Mouse (Mus musculus) cerebellum, adult (tissue): ENCODE measurements around the gene Eif4g3.

Source experiments
- ATAC-seq: cut with Nextera tagmentation; 2 replicates; pipeline ENCODE4 v1.9.2; 2017; ENCODE audit warnings: mild to moderate bottlenecking, moderate library complexity, mixed read lengths; ENCODE audit not compliant: insufficient number of reproducible peaks, low FRiP score, low TSS enrichment

Eif4g3 gene

GRCm38 (mm10) chr4:138020231-138020630 is 27.4 kb downstream of the Eif4g3 start:
- no peak for ATAC-seq

GRCm38 (mm10) chr4:138021651-138022050 is 28.8 kb downstream of the Eif4g3 start:
- no peak for ATAC-seq

DNA sequence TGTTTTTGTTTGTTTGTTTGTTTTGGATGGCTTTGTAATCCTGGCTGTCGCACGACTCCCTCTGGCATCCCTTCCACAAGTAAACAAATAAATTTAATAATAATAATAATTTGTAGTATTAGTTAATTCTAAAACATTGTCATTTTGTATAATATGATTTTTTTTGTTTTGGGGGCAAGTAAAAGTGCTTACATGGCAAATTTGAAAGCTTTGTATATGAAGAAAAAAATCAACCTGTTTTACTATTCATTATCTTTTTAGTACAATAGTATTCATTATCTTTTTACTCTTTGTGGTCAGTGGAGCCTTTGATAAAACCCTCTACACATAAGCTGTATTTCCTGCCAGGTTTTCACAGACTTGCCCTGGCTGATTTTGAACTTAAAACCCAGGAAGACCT is 29.9 kb downstream of the Eif4g3 start:
- no peak for ATAC-seq

- ATAC-seq, result no peak
These were observed 30.7 kb downstream of the Eif4g3 start for GRCm38 (mm10) chr4:138023403-138024100.

- no peak for ATAC-seq
These were observed 36.3 kb downstream of the Eif4g3 start for GRCm38 (mm10) chr4:138029168-138029567.

- no peak for ATAC-seq
These were observed 39.0 kb downstream of the Eif4g3 start for GRCm38 (mm10) chr4:138031828-138032227.

GRCm38 (mm10) chr4:138033871-138034270 is 41.0 kb downstream of the Eif4g3 start:
- ATAC-seq, result no peak

- ATAC-seq, result no peak
These were observed 42.8 kb downstream of the Eif4g3 start for GRCm38 (mm10) chr4:138035435-138036120.

- ATAC-seq, result no peak
These were observed 44.3 kb downstream of the Eif4g3 start for GRCm38 (mm10) chr4:138037110-138037509.

DNA sequence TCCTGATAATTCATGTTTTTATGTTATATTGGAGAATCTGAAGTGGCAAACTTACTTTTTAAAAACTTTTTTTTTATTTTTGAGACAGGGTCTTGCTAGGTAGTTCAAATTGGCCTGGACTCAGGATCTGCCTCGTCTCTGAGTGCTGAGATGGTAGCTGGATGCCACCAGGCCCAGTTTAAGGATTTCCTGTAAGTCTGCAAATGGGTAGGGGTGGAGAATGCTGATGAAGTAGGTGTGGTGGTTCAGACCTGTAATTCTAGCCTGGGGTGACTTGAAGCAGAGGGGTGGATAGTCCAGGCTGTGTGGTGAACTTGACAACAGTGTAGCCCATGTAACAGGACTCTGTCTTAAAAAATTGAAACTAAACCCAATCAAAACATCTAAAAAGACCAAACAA is 45.1 kb downstream of the Eif4g3 start:
- no peak for ATAC-seq

- ATAC-seq, result no peak; the same call in 1 of the 2 replicates
These were observed 45.8 kb downstream of the Eif4g3 start for GRCm38 (mm10) chr4:138038365-138039274.

DNA sequence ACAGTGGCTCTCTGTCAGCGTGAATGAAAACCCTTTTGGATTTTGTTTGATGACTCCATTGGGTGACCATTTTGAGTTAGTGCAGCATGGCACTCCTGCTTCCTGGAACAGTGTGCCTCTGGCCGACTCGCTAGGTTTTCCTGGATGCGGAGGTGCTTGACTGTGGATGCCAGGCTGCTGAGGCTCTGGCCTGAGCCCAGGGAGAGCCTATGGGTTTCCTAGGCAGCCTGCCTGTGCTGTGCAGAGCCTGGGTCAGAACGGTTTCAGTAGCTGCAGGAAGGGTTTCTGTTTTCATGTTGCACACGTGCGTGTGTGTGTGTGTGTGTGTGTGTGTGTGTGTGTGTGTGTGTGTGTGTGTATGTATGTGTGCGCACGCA is 46.4 kb downstream of the Eif4g3 start:
- peak; percentile 40; the same call in 1 of the 2 replicates for ATAC-seq

DNA sequence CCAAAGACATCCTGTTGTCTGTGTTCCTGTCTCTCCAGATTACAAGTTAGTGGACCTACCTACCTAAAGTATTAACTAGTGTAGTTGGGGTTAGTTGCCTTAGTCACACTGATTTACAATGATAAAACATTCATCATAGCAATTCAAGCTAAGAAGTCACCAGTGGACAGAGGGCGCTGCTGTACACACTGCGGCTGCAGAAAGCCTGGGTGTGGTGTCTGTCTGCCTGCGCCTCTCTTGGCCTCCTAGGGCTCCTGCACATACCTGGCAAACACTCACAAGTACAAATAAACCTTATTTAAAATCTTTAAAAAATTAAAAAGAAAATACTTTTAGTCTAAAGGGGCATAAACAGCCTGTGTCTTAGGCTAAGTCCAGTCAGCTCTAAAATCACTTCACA is 47.8 kb downstream of the Eif4g3 start:
- no peak for ATAC-seq

DNA sequence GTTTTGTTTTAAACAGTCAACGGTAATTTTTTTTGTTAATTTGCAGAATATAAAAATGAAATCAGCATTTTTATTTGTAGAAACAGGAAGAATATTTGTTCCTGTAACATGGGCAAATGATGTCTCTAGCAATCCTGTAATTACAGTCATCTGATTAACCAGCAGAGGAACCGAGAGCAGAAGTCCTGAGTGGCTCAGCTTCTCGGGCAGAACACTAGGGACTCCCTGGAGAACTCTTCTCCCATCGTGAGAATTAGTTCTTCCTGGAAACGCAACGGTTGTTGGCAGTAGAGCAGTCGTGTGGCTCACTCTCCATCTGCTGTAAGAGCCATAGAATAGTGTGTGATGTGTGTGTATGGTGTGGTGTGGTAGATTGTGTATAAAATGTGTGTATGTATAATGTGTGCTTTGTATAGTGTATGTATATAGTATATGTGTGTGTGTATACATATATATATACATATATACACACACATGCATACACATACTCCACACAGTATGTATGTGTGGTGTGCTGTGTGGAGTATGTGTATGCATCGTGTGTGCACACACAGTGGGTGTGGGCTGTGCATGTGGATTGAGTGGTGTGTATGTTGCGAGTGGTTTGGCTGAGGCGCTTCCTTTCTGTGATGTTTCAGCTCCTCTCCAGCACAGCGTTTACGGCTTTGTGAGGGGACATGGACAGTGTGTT is 48.9 kb downstream of the Eif4g3 start:
- ATAC-seq, result no peak

DNA sequence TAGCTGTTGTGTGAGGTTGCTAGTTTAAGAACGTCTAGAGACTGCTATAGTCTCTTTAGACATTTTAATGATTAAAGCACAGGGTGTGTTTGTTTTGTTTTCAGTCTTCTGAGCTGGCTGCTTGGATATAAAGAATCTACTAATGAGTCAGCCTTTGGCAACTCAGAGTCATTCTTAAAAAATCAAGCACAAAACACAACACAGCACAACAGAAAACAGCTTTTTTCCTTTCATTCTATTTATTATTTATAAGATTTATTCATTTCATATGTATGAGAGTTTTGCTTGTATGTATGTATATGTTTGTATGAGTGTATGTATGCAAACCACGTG is 49.4 kb downstream of the Eif4g3 start:
- ATAC-seq, result no peak

GRCm38 (mm10) chr4:138042625-138043024 is 49.8 kb downstream of the Eif4g3 start:
- no peak for ATAC-seq

GRCm38 (mm10) chr4:138044841-138045500 is 52.1 kb downstream of the Eif4g3 start:
- ATAC-seq, result no peak

DNA sequence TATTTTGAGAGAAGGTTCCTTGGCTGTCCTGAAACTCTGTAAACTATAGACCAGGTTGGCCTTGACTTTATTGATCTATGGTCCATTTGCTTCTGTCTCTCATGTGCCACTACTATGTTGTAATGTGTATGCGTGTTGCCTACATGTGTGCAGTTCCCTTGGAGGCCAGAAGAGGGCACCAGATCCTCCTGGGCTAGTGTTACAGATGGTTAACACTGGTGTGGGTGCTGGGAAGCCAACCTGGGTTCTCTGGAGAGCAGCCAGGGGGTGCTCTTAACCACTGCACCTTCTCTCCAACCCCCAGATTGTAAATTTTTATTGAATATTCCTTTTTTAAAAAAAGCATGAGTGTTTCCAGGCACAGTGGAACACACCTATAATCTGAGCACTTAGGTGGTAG is 53.0 kb downstream of the Eif4g3 start:
- ATAC-seq, result no peak

DNA sequence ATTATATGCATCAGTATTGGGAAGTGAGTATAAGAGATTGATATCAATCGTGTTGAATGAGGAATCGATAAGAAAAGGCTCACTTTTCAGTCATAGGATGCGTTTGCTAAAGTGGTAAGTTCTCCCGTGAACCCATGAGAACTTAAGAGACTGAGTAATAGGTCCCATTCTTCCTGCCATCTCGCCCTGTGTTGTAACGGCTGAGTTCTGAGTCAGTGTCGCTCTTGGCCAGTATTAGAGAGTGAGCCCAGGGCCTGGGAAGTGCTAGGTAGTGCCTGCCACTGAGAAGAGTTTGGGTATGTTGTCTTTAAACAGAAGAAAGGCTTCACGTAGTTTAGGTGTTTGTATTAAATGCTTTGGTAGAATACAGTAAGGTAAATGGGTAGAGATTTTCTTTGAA is 53.5 kb downstream of the Eif4g3 start:
- ATAC-seq, result no peak

GRCm38 (mm10) chr4:138049547-138049946 is 56.7 kb downstream of the Eif4g3 start:
- no peak for ATAC-seq
